In the genomic region with DNA sequence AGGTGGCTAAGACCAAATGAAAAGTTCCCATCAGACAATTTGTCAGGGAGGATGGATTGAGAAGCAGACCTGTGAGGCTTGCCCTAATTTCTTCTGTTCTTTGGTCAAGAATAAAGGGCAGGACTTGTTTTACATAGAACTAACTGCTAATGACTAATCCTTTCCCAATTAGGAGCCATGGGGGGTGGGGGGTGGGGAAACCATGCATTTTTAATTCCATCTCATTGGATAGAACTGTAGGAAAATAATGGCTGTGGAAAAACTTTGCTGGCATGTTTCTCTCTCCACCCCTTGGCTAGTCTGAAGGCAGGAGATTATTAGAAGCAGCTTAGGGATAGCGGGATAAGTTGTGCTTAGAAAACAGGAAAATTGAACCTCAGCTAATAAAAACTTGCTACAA, we compare ENCODE assay signal across 31 mouse cellular contexts. TPM values are rescaled to one million over a fixed set of nuclear protein-coding genes. Genes with fewer than 3 reads are reported as not detected.
DNase-seq lines count a peak whose midpoint lies in the region; ATAC-seq lines count a peak whose summit lies in the region.
"Had no signal": no experiment of that assay in that cellular context is flagged by ENCODE, and none has a peak within 500 bp of the region (broad histone marks: within the 10 kb centered on the region; RNA-seq: fewer than 3 reads in every experiment).

No protein-coding gene starts in this region.

- H3K36me3 ChIP-seq in forebrain, embryonic 10.5 days (replicated peaks), result peaks cover 8% of the 10 kb centered on the region
- no peaks in the 10 kb centered on the region for H3K36me3 ChIP-seq in forebrain, embryonic 15.5 days
- H3K36me3 ChIP-seq in midbrain, embryonic 14.5 days (ENCODE audit: control insufficient read depth, insufficient read depth, low read length), result no peaks in the 10 kb centered on the region
- H3K36me3 ChIP-seq: heart, embryonic 12.5 days; hindbrain, embryonic 13.5 days; liver, embryonic 15.5 days; lung, embryonic 15.5 days; neural tube, embryonic 13.5 days had no signal

- 52% methylated on average over 1 of the region's 1 CpGs for WGBS in forebrain, embryonic 10.5 days
- WGBS in forebrain, embryonic 15.5 days, result 30% methylated on average over 1 of the region's 1 CpGs
- 80% methylated on average over 1 of the region's 1 CpGs for WGBS in midbrain, embryonic 14.5 days

- ATAC-seq in forebrain, embryonic 15.5 days (replicated peaks), result peak; percentile 57
- ATAC-seq in frontal cortex, adult (ENCODE audit: low TSS enrichment), result no peak
- ATAC-seq in midbrain, embryonic 14.5 days (ENCODE audit: low FRiP score, low TSS enrichment), result no peak
- ATAC-seq: CD4-positive, CD25-positive, alpha-beta regulatory T cell, adult 4 months; intestine, postnatal 0 days had no signal

- peak; percentile 7 for DNase-seq in NIH3T3 (ENCODE audit: low read depth)
- DNase-seq in forebrain, embryonic 10.5 days (ENCODE audit: extremely low spot score, low spot score), result peak; percentile 25
- DNase-seq in retina, postnatal 1 day, result peak; percentile 51
- no peak for DNase-seq in midbrain, embryonic 14.5 days
- DNase-seq in right cerebral cortex, postnatal 10 days (ENCODE audit: low spot score in 2 of 2), result no peak
- DNase-seq: adrenal gland, postnatal 10 days; cerebellum, adult 11-12 months; cerebellum, postnatal 10 days; gastrocnemius, postnatal 36 days; heart, adult 2 months; heart, postnatal 4 days; kidney, adult 9 months; kidney, postnatal 10 days; layer of hippocampus, postnatal 36 days; left cerebral cortex, postnatal 4 days; right cerebral cortex, postnatal 25 days; spleen, adult 18-20 months; thymus, adult 18-20 months; thymus, postnatal 36 days had no signal

- H3K9ac ChIP-seq in forebrain, embryonic 15.5 days (replicated peaks), result no peak overlapping the region
- no peak overlapping the region for H3K9ac ChIP-seq in midbrain, embryonic 14.5 days (replicated peaks; ENCODE audit: low read length)
- H3K9ac ChIP-seq: heart, embryonic 12.5 days; hindbrain, embryonic 13.5 days; liver, embryonic 15.5 days; lung, embryonic 15.5 days; neural tube, embryonic 13.5 days had no signal

- H3K27ac ChIP-seq in forebrain, embryonic 10.5 days, result 0 out of 2 replicates have a peak overlapping the region, but pooled peaks have one; percentile 15
- 0 out of 2 replicates have a peak overlapping the region, but pooled peaks have one; percentile 31 for H3K27ac ChIP-seq in forebrain, embryonic 15.5 days (replicated peaks)
- no peak overlapping the region for H3K27ac ChIP-seq in midbrain, embryonic 14.5 days (replicated peaks; ENCODE audit: low read depth, low read length)
- H3K27ac ChIP-seq: heart, adult 2 months; hindbrain, embryonic 13.5 days; liver, embryonic 15.5 days; lung, embryonic 15.5 days; midbrain, embryonic 10.5 days; neural tube, embryonic 13.5 days; stomach, postnatal 0 days had no signal

- no peak overlapping the region for H3K4me2 ChIP-seq in forebrain, embryonic 15.5 days (replicated peaks)
- no peak overlapping the region for H3K4me2 ChIP-seq in midbrain, embryonic 14.5 days (ENCODE audit: low read length)
- H3K4me2 ChIP-seq: heart, embryonic 12.5 days; hindbrain, embryonic 13.5 days; liver, embryonic 15.5 days; lung, embryonic 15.5 days; neural tube, embryonic 13.5 days had no signal

- no peak overlapping the region for H3K4me3 ChIP-seq in forebrain, embryonic 10.5 days
- H3K4me3 ChIP-seq in forebrain, embryonic 15.5 days, result no peak overlapping the region
- no peak overlapping the region for H3K4me3 ChIP-seq in midbrain, embryonic 14.5 days (replicated peaks; ENCODE audit: low read depth, low read length)
- H3K4me3 ChIP-seq: erythroblast, embryonic 14.5 days; heart, adult 2 months; heart, embryonic 12.5 days; hindbrain, embryonic 13.5 days; liver, embryonic 15.5 days; lung, embryonic 15.5 days; midbrain, embryonic 10.5 days; neural tube, embryonic 13.5 days had no signal

- no peaks in the 10 kb centered on the region for H3K27me3 ChIP-seq in forebrain, embryonic 10.5 days (ENCODE audit: poor library complexity, severe bottlenecking)
- H3K27me3 ChIP-seq in forebrain, embryonic 15.5 days, result no peaks in the 10 kb centered on the region
- H3K27me3 ChIP-seq in midbrain, embryonic 14.5 days (ENCODE audit: control insufficient read depth, insufficient read depth, low read length), result no peaks in the 10 kb centered on the region
- H3K27me3 ChIP-seq: heart, embryonic 12.5 days; hindbrain, embryonic 13.5 days; liver, embryonic 15.5 days; lung, embryonic 15.5 days; neural tube, embryonic 13.5 days had no signal

- H3K4me1 ChIP-seq in forebrain, embryonic 10.5 days, result peaks cover 10% of the 10 kb centered on the region
- peaks cover 3% of the 10 kb centered on the region for H3K4me1 ChIP-seq in forebrain, embryonic 15.5 days
- H3K4me1 ChIP-seq in midbrain, embryonic 14.5 days (ENCODE audit: control insufficient read depth, insufficient read depth, low read length), result peaks cover 4% of the 10 kb centered on the region; the same call in 1 of the 2 replicates

- H3K9me3 ChIP-seq in forebrain, embryonic 10.5 days, result no peaks in the 10 kb centered on the region
- no peaks in the 10 kb centered on the region for H3K9me3 ChIP-seq in forebrain, embryonic 15.5 days
- H3K9me3 ChIP-seq in midbrain, embryonic 14.5 days (ENCODE audit: control insufficient read depth, low read length), result no peaks in the 10 kb centered on the region
- H3K9me3 ChIP-seq: heart, embryonic 12.5 days; hindbrain, embryonic 13.5 days; liver, embryonic 15.5 days; lung, embryonic 15.5 days; midbrain, embryonic 10.5 days; neural tube, embryonic 13.5 days had no signal

RNA-seq across cellular contexts. Expression of gene N4bp2, which starts 6.2 kb away (rescaled TPM):
- 34.7 and 36.4 TPM in 2 replicates for polyA plus RNA-seq in forebrain, embryonic 10.5 days (2016; fragmentation: Nextera tagmentation; extraction: Ambion mirVana)
- polyA plus RNA-seq in forebrain, embryonic 15.5 days (2015; fragmentation: Nextera tagmentation; extraction: Ambion mirVana), result 20.2 and 20.7 TPM in 2 replicates
- polyA plus RNA-seq in midbrain, embryonic 14.5 days (2014; fragmentation: Nextera tagmentation; extraction: Ambion mirVana), result 26.1 and 32.6 TPM in 2 replicates

RNA-seq across cellular contexts. Expression of gene Pds5a, which starts 59.0 kb away (rescaled TPM):
- polyA plus RNA-seq in forebrain, embryonic 10.5 days (2016; fragmentation: Nextera tagmentation; extraction: Ambion mirVana), result 106 and 108 TPM in 2 replicates
- 59.8 and 68.3 TPM in 2 replicates for polyA plus RNA-seq in forebrain, embryonic 15.5 days (2015; fragmentation: Nextera tagmentation; extraction: Ambion mirVana)
- 49.7 and 78.4 TPM in 2 replicates for polyA plus RNA-seq in midbrain, embryonic 14.5 days (2014; fragmentation: Nextera tagmentation; extraction: Ambion mirVana)

Comparison
In these comparisons a context has a peak if more than half of its experiments do, and no peak if none do; other contexts are left out.
1. DNase-seq: peak in NIH3T3 (single experiment), forebrain, embryonic 10.5 days (single experiment) and retina, postnatal 1 day (single experiment); none in midbrain, embryonic 14.5 days (single experiment) and right cerebral cortex, postnatal 10 days (0 of 2).